Mouse (Mus musculus) kidney, postnatal 0 days (tissue): ENCODE measurements around the gene Gm21797. TPM values are rescaled to one million over a fixed set of nuclear protein-coding genes. Genes with fewer than 3 reads are reported as not detected.
"Not testable (repeated sequence)": the region's sequence is repeated elsewhere in the genome, so short reads cannot be mapped to it uniquely, and the experiment has no call there.

Experiments used
- ATAC-seq: fragments of 200-750 bp; cut with Nextera tagmentation; replicated peaks from 2 replicates; pipeline ENCODE4 v1.8.0; 2017; ENCODE audit warnings: low read depth, moderate number of reproducible peaks, moderate TSS enrichment, moderate library complexity; ENCODE audit not compliant: low FRiP score
- DNase-seq: peaks from one replicate; pipeline ENCODE4 v3.0.0-alpha.2; 2016; ENCODE audit warnings: low spot score
- H3K27ac ChIP-seq: fragments of 300-500 bp; sonication (generic); 2 replicates; pipeline ENCODE4 v1.5.1; 2014; ENCODE audit warnings: mild to moderate bottlenecking
- H3K27me3 ChIP-seq: fragments of 300-500 bp; sonication (generic); 2 replicates; pipeline ENCODE4 v1.6.1; 2014; ENCODE audit warnings: low read length, mixed read lengths; ENCODE audit not compliant: insufficient read depth
- H3K36me3 ChIP-seq: fragments of 300-500 bp; sonication (generic); 2 replicates; pipeline ENCODE4 v1.6.1; 2014; ENCODE audit warnings: low read length, mixed read lengths; ENCODE audit not compliant: insufficient read depth
- H3K4me1 ChIP-seq: fragments of 300-500 bp; sonication (generic); replicated peaks from 2 replicates; pipeline ENCODE4 v1.6.1; 2014; ENCODE audit warnings: antibody characterized with exemption, low read length, mixed read lengths; ENCODE audit not compliant: insufficient read depth
- H3K4me2 ChIP-seq: fragments of 300-500 bp; sonication (generic); 2 replicates; pipeline ENCODE4 v1.6.1; 2014; ENCODE audit warnings: mild to moderate bottlenecking, low read length, moderate library complexity, mixed read lengths
- H3K4me3 ChIP-seq: fragments of 300-500 bp; sonication (generic); replicated peaks from 2 replicates; pipeline ENCODE4 v1.5.1; 2014; ENCODE audit warnings: low read depth, low read length
- H3K9ac ChIP-seq: fragments of 300-500 bp; sonication (generic); 2 replicates; pipeline ENCODE4 v1.6.1; 2014; ENCODE audit warnings: low read depth, low read length
- H3K9me3 ChIP-seq: fragments of 300-500 bp; sonication (generic); replicated peaks from 2 replicates; pipeline ENCODE4 v1.6.1; 2016; ENCODE audit warnings: low read length, inconsistent platforms, mixed read lengths
- WGBS: fragments of 180-500 bp; shearing (Covaris S2); extraction: QIAGEN DNeasy Blood & Tissue Kit; methylation state at CpG from one replicate; pipeline ENCODE4 v1.1.7; 2014; 5-methylcytosine and 5-hydroxymethylcytosine counted together
- polyA plus RNA-seq: library from polyadenylated mRNA; unstranded; fragments of >200 nt; fragmentation: Nextera tagmentation; extraction: Ambion mirVana; gene quantifications from 2 replicates; pipeline ENCODE4 v1.2.1, GENCODE M21; 2015

The Gm21797 gene
- polyA plus RNA-seq: not detected in 2 replicates

- not testable (repeated sequence) for H3K9me3 ChIP-seq, H3K4me3 ChIP-seq, ATAC-seq, DNase-seq, H3K9ac ChIP-seq, H3K27me3 ChIP-seq, H3K4me1 ChIP-seq, H3K27ac ChIP-seq, H3K4me2 ChIP-seq, H3K36me3 ChIP-seq
- WGBS: no CpG with 5 or more reads among the region's 3 CpGs
Observed at GRCm38 (mm10) chrY:40775665-40776064, at the start of gene Gm21797. TSS of gene Gm21797 (minus strand) at chrY:40775765.

DNA sequence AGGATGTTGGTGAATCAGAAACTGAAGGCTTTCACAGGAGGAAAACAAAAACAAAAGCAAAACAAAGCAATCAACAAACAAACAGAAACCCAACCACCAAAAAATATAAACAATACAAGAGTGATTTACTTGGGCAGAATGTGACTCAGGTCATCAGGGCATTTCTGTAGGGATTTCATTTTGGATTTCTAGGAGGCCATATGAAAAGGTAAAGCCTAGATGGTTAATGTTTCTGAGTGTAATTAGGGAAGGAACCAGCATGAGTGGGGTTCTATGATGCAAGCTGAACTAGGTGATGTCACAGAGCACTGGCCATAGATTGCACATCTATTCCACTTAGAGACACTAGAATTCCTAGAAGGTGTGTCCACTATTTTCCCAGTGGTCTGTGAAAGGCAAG, 29.0 kb upstream of the Gm21797 start, which contains the start of gene Gm20795:
TSS of gene Gm20795 (plus strand) at position 301 of the 400 bp plus-strand sequence.
- H3K4me2 ChIP-seq, H3K9ac ChIP-seq, DNase-seq, H3K9me3 ChIP-seq, ATAC-seq, H3K4me1 ChIP-seq, H3K27me3 ChIP-seq, H3K27ac ChIP-seq, H3K36me3 ChIP-seq, H3K4me3 ChIP-seq: not testable (repeated sequence)

Other genes starting within 250 kb of the Gm21797 start
- gene Gm21852, start 123.8 kb downstream of the Gm21797 start, polyA plus RNA-seq: not detected in 2 replicates
- not detected in 2 replicates for gene Gm20795, start 29.1 kb upstream of the Gm21797 start, polyA plus RNA-seq